Mouse (Mus musculus) layer of hippocampus, adult 6 months (tissue): ENCODE data around the gene Zbtb8b. TPM values are rescaled to one million over a fixed set of nuclear protein-coding genes. Genes with fewer than 3 reads are reported as not detected.

ENCODE experiments used
- long read RNA-seq, 2 experiments: library from polyadenylated mRNA; unstranded; transcript quantifications; one replicate each; pipeline ENCODE4 v2.0.0; 2019 to 2020
- polyA plus RNA-seq: library from polyadenylated mRNA; unstranded; fragments of <200 nt; fragmentation: Nextera tagmentation; gene quantifications from 2 replicates; pipeline ENCODE4 v1.2.3, GENCODE M21; 2021

Gene Zbtb8b
- polyA plus RNA-seq, result 1.9 and 2.1 TPM in 2 replicates
- long read RNA-seq, experiment 1, partial matches to known transcripts, result 0 of 3 reads
- long read RNA-seq, experiment 1, other reads (novel, unspliced or antisense), result 0 of 3 reads
- long read RNA-seq, experiment 2, transcript Zbtb8b-201 (4 exons, 3,288 nt), result major isoform, 18 of 20 reads
- long read RNA-seq, experiment 2, partial matches to known transcripts, result 0 of 20 reads
- long read RNA-seq, experiment 2, other reads (novel, unspliced or antisense), result 2 of 20 reads

DNA sequence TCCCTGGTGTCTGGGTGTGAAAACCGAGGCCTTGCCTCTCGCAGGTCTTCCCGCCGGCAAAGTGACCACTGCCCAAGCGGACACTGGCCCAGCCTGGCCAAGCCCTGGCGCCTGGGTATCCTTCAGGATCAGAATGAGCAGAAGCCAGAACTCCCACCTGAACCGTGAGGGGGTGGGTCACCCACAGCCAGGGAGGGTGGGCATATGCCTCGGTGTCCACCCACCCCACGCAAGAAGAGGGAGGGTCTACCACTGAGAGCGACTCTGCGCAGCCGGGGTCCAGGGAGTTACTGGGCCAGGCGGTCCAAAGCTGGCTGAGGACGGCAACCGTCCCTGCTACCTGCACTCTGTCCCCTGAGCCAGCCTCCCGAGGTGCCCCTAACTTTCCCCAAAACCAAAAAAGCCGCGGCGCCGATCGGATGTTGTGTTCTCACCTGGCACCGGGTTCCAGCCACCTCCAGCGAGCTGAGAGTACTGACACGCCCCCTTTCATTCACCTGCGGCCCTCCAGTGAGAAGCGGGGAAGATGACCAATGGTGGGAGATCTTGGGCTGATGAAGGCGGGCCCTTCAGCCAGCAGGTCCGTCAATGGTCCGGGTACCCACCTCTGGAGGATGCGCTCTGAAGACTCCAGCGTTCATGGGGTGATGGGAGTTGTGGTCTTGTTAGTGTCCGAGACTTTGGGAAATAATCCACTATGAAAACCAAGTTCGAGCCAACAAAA is at the start of gene Zbtb8b:
Gene Zbtb8b, minus strand, starts transcription at position 514 of the 724 bp plus-strand sequence.

GRCm38 (mm10) chr4:129461183-129461960 is 20.7 kb upstream of the Zbtb8b start, which contains the start of gene Bsdc1:
Gene Bsdc1 (plus strand): TSS chr4:129461581.

DNA sequence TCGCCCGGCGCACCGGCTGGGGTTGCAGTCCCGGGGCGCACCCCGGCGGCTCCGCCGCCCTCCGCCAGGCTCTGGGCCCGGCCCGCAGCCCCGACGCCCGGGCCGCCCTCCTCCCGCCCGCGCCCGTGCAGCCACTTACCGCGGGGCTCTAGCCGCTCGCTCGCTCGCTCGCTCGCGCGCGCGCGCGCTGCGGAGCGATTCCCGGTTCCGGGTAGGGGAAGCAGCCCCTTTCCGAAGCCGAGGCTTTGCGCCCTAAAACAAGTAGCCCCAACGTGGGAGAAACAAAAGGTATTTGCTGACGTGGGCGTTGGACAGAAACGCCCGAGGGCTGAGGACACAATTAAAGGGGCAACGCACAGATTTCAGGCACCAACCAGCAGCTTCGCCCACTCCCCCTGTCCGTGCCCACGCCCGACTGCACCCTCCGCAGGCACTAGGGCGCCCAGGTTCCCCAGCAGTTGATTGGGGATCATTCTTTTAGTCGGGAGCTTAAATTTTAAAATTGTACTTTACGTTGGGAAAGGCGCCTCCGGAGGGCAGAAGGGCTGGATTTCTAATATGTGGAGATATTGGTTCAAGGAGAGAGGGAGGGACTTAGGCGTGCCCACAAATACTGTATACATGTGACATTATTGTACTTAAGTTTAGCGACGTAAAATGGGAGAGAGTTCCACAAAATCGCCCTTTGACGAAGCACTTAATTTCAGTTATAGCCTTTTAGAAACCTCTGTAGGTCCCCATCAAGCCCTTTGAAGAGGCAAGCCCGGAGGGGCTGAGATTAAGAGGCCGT is 62.9 kb downstream of the Zbtb8b start, which contains the start of gene Zbtb8a:
Gene Zbtb8a, minus strand, starts transcription at position 516 of the 790 bp plus-strand sequence.

Other genes starting within 250 kb of the Zbtb8b start
- gene C77080, start 179.4 kb downstream of the Zbtb8b start, polyA plus RNA-seq, result 3.5 and 6.9 TPM in 2 replicates
- gene Sync, start 153.2 kb downstream of the Zbtb8b start, polyA plus RNA-seq, result 0.35 and 0.41 TPM in 2 replicates
- gene Rbbp4, start 105.5 kb downstream of the Zbtb8b start, polyA plus RNA-seq, result 44.3 and 45.5 TPM in 2 replicates
- gene Zbtb8os, start 105.2 kb downstream of the Zbtb8b start, polyA plus RNA-seq, result 65.1 and 79.8 TPM in 2 replicates
- gene Zbtb8a, start 62.7 kb downstream of the Zbtb8b start, polyA plus RNA-seq, result 4.4 and 4.9 TPM in 2 replicates
- gene Bsdc1, start 20.7 kb upstream of the Zbtb8b start, polyA plus RNA-seq, result 11.4 and 11.5 TPM in 2 replicates
- 0.15 TPM in 1 of 2 replicates, not detected in the other for gene Tssk3, start 50.2 kb upstream of the Zbtb8b start, polyA plus RNA-seq
- 0.98 and 1.3 TPM in 2 replicates for gene Fam229a, start 50.3 kb upstream of the Zbtb8b start, polyA plus RNA-seq
- gene Marcksl1, start 72.7 kb upstream of the Zbtb8b start, polyA plus RNA-seq, result 33.1 and 41.3 TPM in 2 replicates
- 16.9 and 18.2 TPM in 2 replicates for gene Hdac1, start 101.9 kb upstream of the Zbtb8b start, polyA plus RNA-seq
- 2.4 and 2.5 TPM in 2 replicates for gene Lck, start 132.8 kb upstream of the Zbtb8b start, polyA plus RNA-seq
- 1.4 and 2.4 TPM in 2 replicates for gene Fam167b, start 137.7 kb upstream of the Zbtb8b start, polyA plus RNA-seq
- gene Eif3i, start 159.8 kb upstream of the Zbtb8b start, polyA plus RNA-seq, result 270 and 298 TPM in 2 replicates
- gene Tmem234, start 159.8 kb upstream of the Zbtb8b start, polyA plus RNA-seq, result 181 and 186 TPM in 2 replicates
- 3.4 and 4.1 TPM in 2 replicates for gene Dcdc2b, start 173.4 kb upstream of the Zbtb8b start, polyA plus RNA-seq
- gene Iqcc, start 178.2 kb upstream of the Zbtb8b start, polyA plus RNA-seq, result 28.4 and 35.0 TPM in 2 replicates
- 31.7 and 35.6 TPM in 2 replicates for gene Ccdc28b, start 183.1 kb upstream of the Zbtb8b start, polyA plus RNA-seq
- gene Txlna, start 200.2 kb upstream of the Zbtb8b start, polyA plus RNA-seq, result 16.0 and 16.7 TPM in 2 replicates
- 9.9 and 11.1 TPM in 2 replicates for gene Kpna6, start 231.9 kb upstream of the Zbtb8b start, polyA plus RNA-seq